Mouse (Mus musculus) MEL (cell line): ENCODE data around the gene Slc22a20.

Experiments
- BHLHE40 ChIP-seq: IDR thresholded peaks from 2 replicates; pipeline ENCODE4 v1.6.1; 2012; ENCODE audit warnings: low read depth, mild to moderate bottlenecking, inconsistent platforms, low read length, improper control_type of control experiment, borderline replicate concordance
- CTCF ChIP-seq, 3 experiments: IDR thresholded peaks in 2 of 3; conservative IDR thresholded peaks in 1 of 3; 2 replicates each; pipeline ENCODE4 v1.5.1; 2011 to 2012; ENCODE audit warnings: low read length in 3 of 3, low read depth in 2 of 3, mild to moderate bottlenecking in 2 of 3, improper control_type of control experiment in 1 of 3, inconsistent platforms in 1 of 3, mixed read lengths in 1 of 3, moderate library complexity in 1 of 3; ENCODE audit not compliant: control insufficient read depth in 1 of 3, insufficient read depth in 1 of 3, poor library complexity in 1 of 3, severe bottlenecking in 1 of 3
- E2F4 ChIP-seq: IDR thresholded peaks from 2 replicates; pipeline ENCODE4 v1.6.1; 2011; ENCODE audit warnings: low read depth, low read length, improper control_type of control experiment, borderline replicate concordance
- EP300 ChIP-seq, 2 experiments: IDR thresholded peaks; 2 replicates each; pipeline ENCODE4 v1.6.1; 2011; ENCODE audit warnings: improper control_type of control experiment in 2 of 2, low read length in 2 of 2, low read depth in 1 of 2, mild to moderate bottlenecking in 1 of 2
- MYB ChIP-seq: IDR thresholded peaks from 2 replicates; pipeline ENCODE4 v1.6.1; 2011; ENCODE audit warnings: mild to moderate bottlenecking, low read depth, low read length, improper control_type of control experiment
- MYC ChIP-seq: IDR thresholded peaks from 2 replicates; pipeline ENCODE4 v1.6.1; 2011; ENCODE audit warnings: low read depth, mild to moderate bottlenecking, low read length, improper control_type of control experiment, moderate library complexity
- POLR2A ChIP-seq, 2 experiments: IDR thresholded peaks; 2 replicates each; pipeline ENCODE4 v1.6.1; 2011 to 2012; ENCODE audit warnings: low read length in 2 of 2, mild to moderate bottlenecking in 2 of 2, control low read depth in 1 of 2, improper control_type of control experiment in 1 of 2, low read depth in 1 of 2, moderate library complexity in 1 of 2; ENCODE audit not compliant: control insufficient read depth in 1 of 2, insufficient read depth in 1 of 2, poor library complexity in 1 of 2
- USF1 ChIP-seq: IDR thresholded peaks from 2 replicates; pipeline ENCODE4 v1.6.1; 2014; ENCODE audit warnings: low read depth, mild to moderate bottlenecking, inconsistent platforms, low read length, improper control_type of control experiment, moderate library complexity
- USF2 ChIP-seq, 2 experiments: IDR thresholded peaks; 2 replicates each; pipeline ENCODE4 v1.6.1; 2011 to 2012; ENCODE audit warnings: improper control_type of control experiment in 2 of 2, low read length in 2 of 2, borderline replicate concordance in 1 of 2, inconsistent platforms in 1 of 2, low read depth in 1 of 2, mild to moderate bottlenecking in 1 of 2; ENCODE audit not compliant: insufficient read depth in 1 of 2
- ZNF384 ChIP-seq: IDR thresholded peaks from 2 replicates; pipeline ENCODE4 v1.6.1; 2012; ENCODE audit warnings: low read depth, mild to moderate bottlenecking, inconsistent platforms, low read length, improper control_type of control experiment

- TF ChIP-seq BHLHE40 (no peak), MYB (no peak), USF1 (no peak), EP300 (IDR thresholded peaks at IDR 0.05; ENCODE audit: low read depth in 1 of 2, low read length in 2 of 2) (no peak), MYC (no peak), E2F4 (no peak), USF2 (IDR thresholded peaks at IDR 0.05; ENCODE audit: borderline replicate concordance in 1 of 2, insufficient read depth in 1 of 2, low read depth in 1 of 2, low read length in 2 of 2) (no peak), CTCF (IDR thresholded peaks at IDR 0.05 in 2 of 3, conservative IDR thresholded peaks at IDR 0.05 in 1 of 3; ENCODE audit: control insufficient read depth in 1 of 3, insufficient read depth in 1 of 3, low read depth in 2 of 3, low read length in 3 of 3, poor library complexity in 1 of 3, severe bottlenecking in 1 of 3) (no peak), ZNF384 (no peak), POLR2A (IDR thresholded peaks at IDR 0.05; ENCODE audit: control insufficient read depth in 1 of 2, insufficient read depth in 1 of 2, low read depth in 1 of 2, low read length in 2 of 2, poor library complexity in 1 of 2) (no peak)
Measured at GRCm38 (mm10) chr19:5922963-5923362, 63.0 kb downstream of the Slc22a20 start.
